Comparison of ENCODE assay signal across 29 mouse cellular contexts in genomic region chr12:103484200-103484972, GRCm38 (mm10). TPM values are rescaled to one million over a fixed set of nuclear protein-coding genes. Genes with fewer than 3 reads are reported as not detected.
"Had no signal": no experiment of that assay in that cellular context is flagged by ENCODE, and none has a peak within 500 bp of the region (broad histone marks: within the 10 kb centered on the region; RNA-seq: fewer than 3 reads in every experiment).

No protein-coding gene starts in this region.

RNA-seq across cellular contexts. Expression of gene Ifi27l2b, which starts 27.4 kb away (rescaled TPM):
- total RNA-seq: gastrocnemius, adult 18-20 months; gastrocnemius, adult 8-10 months; gastrocnemius, postnatal 14 days; gastrocnemius, postnatal 36 days; heart, adult 18-20 months; heart, adult 8-10 months; heart, postnatal 10 days; heart, postnatal 4 days; layer of hippocampus, adult 18-20 months; layer of hippocampus, adult 8-10 months; layer of hippocampus, postnatal 14 days; layer of hippocampus, postnatal 36 days; left cerebral cortex, adult 18-20 months; left cerebral cortex, adult 8-10 months; left cerebral cortex, postnatal 10 days; left cerebral cortex, postnatal 25 days; left cerebral cortex, postnatal 4 days had no signal
- polyA plus RNA-seq: hindbrain, embryonic 10.5 days; hindbrain, embryonic 12.5 days; hindbrain, embryonic 14.5 days; hindbrain, embryonic 16.5 days; inflammation-experienced regulatory T-cells, adult 6 months; kidney, embryonic 15.5 days; kidney, postnatal 0 days; limb, embryonic 11.5 days; limb, embryonic 13.5 days; limb, embryonic 15.5 days; liver, embryonic 11.5 days; liver, embryonic 13.5 days had no signal
